Mouse (Mus musculus): Measurements from ENCODE around the gene Sdr39u1. TPM values are rescaled to one million over a fixed set of nuclear protein-coding genes. Genes with fewer than 3 reads are reported as not detected.

Sdr39u1 gene
- 59.6 and 59.9 TPM in 2 replicates for polyA plus RNA-seq (2015; fragmentation: Nextera tagmentation; extraction: Ambion mirVana)

GRCm38 (mm10) chr14:55899701-55900413 is at the start of gene Sdr39u1:
Gene Sdr39u1, minus strand, starts transcription at chr14:55900293.
- Histone ChIP-seq H3K4me2 (ENCODE audit: low read depth, low read length) (peak within 1 kb of the TSS; percentile 97), H3K4me1 (ENCODE audit: control insufficient read depth, insufficient read depth, low read length) (peaks cover 14% of the 10 kb centered on the region), H3K27ac (ENCODE audit: low read length) (peak within 1 kb of the TSS; percentile 79), H3K36me3 (ENCODE audit: control insufficient read depth, insufficient read depth) (peaks cover 29% of the 10 kb centered on the region), H3K4me3 (ENCODE audit: low read length) (peak within 1 kb of the TSS; percentile 68), H3K9me3 (replicated peaks; ENCODE audit: control insufficient read depth, low read length) (no peaks in the 10 kb centered on the region), H3K9ac (ENCODE audit: low read length) (peak within 1 kb of the TSS; percentile 86), H3K27me3 (ENCODE audit: control insufficient read depth, insufficient read depth, low read length) (no peaks in the 10 kb centered on the region)
- peak; percentile 88 for ATAC-seq (replicated peaks; ENCODE audit: extremely low read depth, insufficient read depth, low FRiP score)
- 2% methylated on average over 39 of the region's 39 CpGs for WGBS

GRCm38 (mm10) chr14:55946269-55946969 is 46.3 kb upstream of the Sdr39u1 start:
- 25% methylated on average over 2 of the region's 2 CpGs for WGBS
- H3K27ac ChIP-seq (ENCODE audit: low read length), result peak overlapping the region; percentile 50
- ATAC-seq (replicated peaks; ENCODE audit: extremely low read depth, insufficient read depth, low FRiP score), result peak; percentile 56; the same call in 1 of the 2 replicates

GRCm38 (mm10) chr14:55944575-55944974 is 44.5 kb upstream of the Sdr39u1 start, which contains the start of gene Cma1:
Gene Cma1, minus strand, starts transcription at chr14:55944675.
- no peak within 1 kb of the TSS for H3K9ac ChIP-seq (ENCODE audit: low read length)
- 71% methylated on average over 4 of the region's 4 CpGs for WGBS

More at GRCm38 (mm10) chr14:55946269-55946969, 46.3 kb upstream of the Sdr39u1 start:
- no peak overlapping the region for H3K4me2 ChIP-seq (ENCODE audit: low read depth, low read length)
- no peaks in the 10 kb centered on the region for H3K36me3 ChIP-seq (ENCODE audit: control insufficient read depth, insufficient read depth)
- no peak overlapping the region for H3K9ac ChIP-seq (ENCODE audit: low read length)
- H3K9me3 ChIP-seq (replicated peaks; ENCODE audit: control insufficient read depth, low read length), result no peaks in the 10 kb centered on the region
- H3K4me3 ChIP-seq (ENCODE audit: low read length), result no peak overlapping the region
- H3K4me1 ChIP-seq (ENCODE audit: control insufficient read depth, insufficient read depth, low read length), result peaks cover 10% of the 10 kb centered on the region
- no peaks in the 10 kb centered on the region for H3K27me3 ChIP-seq (ENCODE audit: control insufficient read depth, insufficient read depth, low read length)

GRCm38 (mm10) chr14:55943601-55944000 is 43.5 kb upstream of the Sdr39u1 start:
- no peaks in the 10 kb centered on the region for H3K27me3 ChIP-seq (ENCODE audit: control insufficient read depth, insufficient read depth, low read length)
- H3K9ac ChIP-seq (ENCODE audit: low read length), result no peak overlapping the region
- no peaks in the 10 kb centered on the region for H3K9me3 ChIP-seq (replicated peaks; ENCODE audit: control insufficient read depth, low read length)
- H3K4me3 ChIP-seq (ENCODE audit: low read length), result no peak overlapping the region
- H3K4me1 ChIP-seq (ENCODE audit: control insufficient read depth, insufficient read depth, low read length), result peaks cover 10% of the 10 kb centered on the region
- no peak overlapping the region for H3K27ac ChIP-seq (ENCODE audit: low read length)
- 34% methylated on average over 11 of the region's 11 CpGs for WGBS
- H3K4me2 ChIP-seq (ENCODE audit: low read depth, low read length), result no peak overlapping the region
- ATAC-seq (replicated peaks; ENCODE audit: extremely low read depth, insufficient read depth, low FRiP score), result no peak
- H3K36me3 ChIP-seq (ENCODE audit: control insufficient read depth, insufficient read depth), result no peaks in the 10 kb centered on the region

More at GRCm38 (mm10) chr14:55944575-55944974, 44.5 kb upstream of the Sdr39u1 start, which contains the start of gene Cma1:
- no peaks in the 10 kb centered on the region for H3K27me3 ChIP-seq (ENCODE audit: control insufficient read depth, insufficient read depth, low read length)
- no peak within 1 kb of the TSS for H3K4me3 ChIP-seq (ENCODE audit: low read length)
- no peak for ATAC-seq (replicated peaks; ENCODE audit: extremely low read depth, insufficient read depth, low FRiP score)
- H3K4me1 ChIP-seq (ENCODE audit: control insufficient read depth, insufficient read depth, low read length), result peaks cover 10% of the 10 kb centered on the region
- no peak within 1 kb of the TSS for H3K27ac ChIP-seq (ENCODE audit: low read length)
- H3K4me2 ChIP-seq (ENCODE audit: low read depth, low read length), result no peak within 1 kb of the TSS
- H3K9me3 ChIP-seq (replicated peaks; ENCODE audit: control insufficient read depth, low read length), result no peaks in the 10 kb centered on the region
- no peaks in the 10 kb centered on the region for H3K36me3 ChIP-seq (ENCODE audit: control insufficient read depth, insufficient read depth)

GRCm38 (mm10) chr14:55940070-55940800 is 40.1 kb upstream of the Sdr39u1 start:
- no peak overlapping the region for H3K9ac ChIP-seq (ENCODE audit: low read length)
- no peaks in the 10 kb centered on the region for H3K9me3 ChIP-seq (replicated peaks; ENCODE audit: control insufficient read depth, low read length)
- ATAC-seq (replicated peaks; ENCODE audit: extremely low read depth, insufficient read depth, low FRiP score), result no peak
- H3K4me2 ChIP-seq (ENCODE audit: low read depth, low read length), result no peak overlapping the region
- no peaks in the 10 kb centered on the region for H3K27me3 ChIP-seq (ENCODE audit: control insufficient read depth, insufficient read depth, low read length)
- no peak overlapping the region for H3K4me3 ChIP-seq (ENCODE audit: low read length)
- H3K36me3 ChIP-seq (ENCODE audit: control insufficient read depth, insufficient read depth), result no peaks in the 10 kb centered on the region
- no peak overlapping the region for H3K27ac ChIP-seq (ENCODE audit: low read length)
- H3K4me1 ChIP-seq (ENCODE audit: control insufficient read depth, insufficient read depth, low read length), result 0 out of 2 replicates have a peak, but pooled peaks cover 2% of the 10 kb centered on the region
- WGBS, result 48% methylated on average over 7 of the region's 7 CpGs

- no peak overlapping the region for H3K4me3 ChIP-seq (ENCODE audit: low read length)
- H3K27ac ChIP-seq (ENCODE audit: low read length), result no peak overlapping the region; the same call in 1 of the 2 replicates
- peak overlapping the region; percentile 20; the same call in 1 of the 2 replicates for H3K9ac ChIP-seq (ENCODE audit: low read length)
- H3K4me2 ChIP-seq (ENCODE audit: low read depth, low read length), result peak overlapping the region; percentile 30; the same call in 1 of the 2 replicates
- H3K9me3 ChIP-seq (replicated peaks; ENCODE audit: control insufficient read depth, low read length), result no peaks in the 10 kb centered on the region
- peaks cover 3% of the 10 kb centered on the region; the same call in 1 of the 2 replicates for H3K4me1 ChIP-seq (ENCODE audit: control insufficient read depth, insufficient read depth, low read length)
- ATAC-seq (replicated peaks; ENCODE audit: extremely low read depth, insufficient read depth, low FRiP score), result peak; percentile 80
- no peaks in the 10 kb centered on the region for H3K36me3 ChIP-seq (ENCODE audit: control insufficient read depth, insufficient read depth)
- no peaks in the 10 kb centered on the region for H3K27me3 ChIP-seq (ENCODE audit: control insufficient read depth, insufficient read depth, low read length)
- 21% methylated on average over 7 of the region's 7 CpGs for WGBS
Measured at GRCm38 (mm10) chr14:55933586-55933985, 33.5 kb upstream of the Sdr39u1 start.

- Histone ChIP-seq H3K4me1 (ENCODE audit: control insufficient read depth, insufficient read depth, low read length) (peaks cover 3% of the 10 kb centered on the region; the same call in 1 of the 2 replicates), H3K9me3 (replicated peaks; ENCODE audit: control insufficient read depth, low read length) (no peaks in the 10 kb centered on the region), H3K9ac (ENCODE audit: low read length) (no peak overlapping the region), H3K36me3 (ENCODE audit: control insufficient read depth, insufficient read depth) (no peaks in the 10 kb centered on the region), H3K4me3 (ENCODE audit: low read length) (no peak overlapping the region), H3K27ac (ENCODE audit: low read length) (no peak overlapping the region), H3K27me3 (ENCODE audit: control insufficient read depth, insufficient read depth, low read length) (no peaks in the 10 kb centered on the region), H3K4me2 (ENCODE audit: low read depth, low read length) (no peak overlapping the region)
- 52% methylated on average over 12 of the region's 12 CpGs for WGBS
- no peak for ATAC-seq (replicated peaks; ENCODE audit: extremely low read depth, insufficient read depth, low FRiP score)
Measured at GRCm38 (mm10) chr14:55929263-55929997, 29.3 kb upstream of the Sdr39u1 start.

- Histone ChIP-seq H3K9ac (ENCODE audit: low read length) (no peak overlapping the region), H3K36me3 (ENCODE audit: control insufficient read depth, insufficient read depth) (no peaks in the 10 kb centered on the region), H3K27ac (ENCODE audit: low read length) (no peak overlapping the region), H3K27me3 (ENCODE audit: control insufficient read depth, insufficient read depth, low read length) (no peaks in the 10 kb centered on the region), H3K9me3 (replicated peaks; ENCODE audit: control insufficient read depth, low read length) (no peaks in the 10 kb centered on the region), H3K4me3 (ENCODE audit: low read length) (no peak overlapping the region), H3K4me2 (ENCODE audit: low read depth, low read length) (no peak overlapping the region), H3K4me1 (ENCODE audit: control insufficient read depth, insufficient read depth, low read length) (no peaks in the 10 kb centered on the region)
- 80% methylated on average over 4 of the region's 4 CpGs for WGBS
- ATAC-seq (replicated peaks; ENCODE audit: extremely low read depth, insufficient read depth, low FRiP score), result no peak
Measured at GRCm38 (mm10) chr14:55926847-55927246, 26.8 kb upstream of the Sdr39u1 start.

Measured in heart, embryonic 16.5 days (tissue).